Mouse (Mus musculus) thymus, adult 2 months (tissue): Measurements from ENCODE around the gene Mcoln3. TPM values are rescaled to one million over a fixed set of nuclear protein-coding genes. Genes with fewer than 3 reads are reported as not detected.

Experiments
- DNase-seq: peaks from one replicate; pipeline ENCODE4 v3.0.0; 2021
- H3K27ac ChIP-seq: fragments of 200-500 bp; 2 replicates; pipeline ENCODE4 v1.5.1; 2012; ENCODE audit warnings: low read length, control low read depth; ENCODE audit not compliant: control insufficient read depth, insufficient read depth
- H3K27me3 ChIP-seq: fragments of 200-500 bp; 2 replicates; pipeline ENCODE4 v1.6.1; 2012; ENCODE audit warnings: mild to moderate bottlenecking, low read length, moderate library complexity, mixed read lengths; ENCODE audit not compliant: control insufficient read depth, insufficient read depth
- H3K36me3 ChIP-seq: fragments of 200-500 bp; 2 replicates; pipeline ENCODE4 v1.6.1; 2012; ENCODE audit warnings: mild to moderate bottlenecking, low read length, moderate library complexity; ENCODE audit not compliant: control insufficient read depth, insufficient read depth
- H3K4me1 ChIP-seq: fragments of 200-500 bp; replicated peaks from 2 replicates; pipeline ENCODE4 v1.6.1; 2012; ENCODE audit warnings: low read length; ENCODE audit not compliant: control insufficient read depth, insufficient read depth
- H3K4me3 ChIP-seq: fragments of 200-500 bp; 2 replicates; pipeline ENCODE4 v1.5.1; 2012; ENCODE audit warnings: mild to moderate bottlenecking, low read length, control low read depth, moderate library complexity; ENCODE audit not compliant: control insufficient read depth, insufficient read depth
- CTCF ChIP-seq: fragments of 200-500 bp; IDR thresholded peaks from 2 replicates; pipeline ENCODE4 v1.5.1; 2012; ENCODE audit warnings: mild to moderate bottlenecking, control low read depth, low read length, moderate library complexity, borderline replicate concordance; ENCODE audit not compliant: control insufficient read depth, poor library complexity, insufficient read depth; ENCODE audit errors: extremely low read depth
- POLR2A ChIP-seq: fragments of 200-500 bp; IDR thresholded peaks from 2 replicates; pipeline ENCODE4 v1.6.1; 2012; ENCODE audit warnings: mild to moderate bottlenecking, low read length, control low read depth, moderate library complexity; ENCODE audit not compliant: control insufficient read depth, poor library complexity, insufficient read depth; ENCODE audit errors: extremely low read depth
- WGBS: fragments of 180-500 bp; shearing (Covaris S2); methylation state at CpG from one replicate; pipeline ENCODE4 v1.1.7; 2018; 5-methylcytosine and 5-hydroxymethylcytosine counted together
- polyA plus RNA-seq: library from polyadenylated mRNA; depleted of rRNA; stranded (reverse); fragments of >200 nt; gene quantifications from 2 replicates; pipeline ENCODE4 v1.2.3, GENCODE M21; 2012

Gene Mcoln3
- polyA plus RNA-seq, 1 experiment, result 5.9 TPM

- Histone ChIP-seq H3K27me3 (no peaks in the 10 kb centered on the region), H3K4me3 (no peak overlapping the region), H3K4me1 (peaks cover 47% of the 10 kb centered on the region), H3K36me3 (no peaks in the 10 kb centered on the region), H3K27ac (peak overlapping the region; percentile 72)
- WGBS, result 35% methylated on average over 8 of the region's 8 CpGs
- TF ChIP-seq POLR2A (no peak), CTCF (no peak)
- DNase-seq, result no peak
Measured at GRCm38 (mm10) chr3:146151755-146152154, 34.5 kb downstream of the Mcoln3 start.

DNA sequence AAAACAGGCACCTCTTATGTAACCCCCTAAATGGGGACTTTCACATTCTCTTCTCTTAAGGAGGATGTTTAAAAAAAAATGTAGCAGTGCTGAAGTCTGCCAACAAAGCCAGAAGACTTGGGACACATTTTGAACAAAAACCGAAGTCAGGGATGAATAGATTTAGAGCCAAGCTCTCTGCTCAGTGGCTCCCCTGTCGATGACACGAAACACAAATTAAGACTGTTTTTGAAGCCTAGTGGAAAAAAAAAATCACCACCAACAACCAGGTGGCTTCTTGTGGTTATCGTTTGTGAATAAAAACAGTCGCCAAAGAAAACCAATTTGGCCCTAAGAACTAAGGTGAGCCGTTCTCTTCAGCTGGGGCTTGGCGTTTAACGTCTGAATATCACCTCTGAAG is 35.1 kb downstream of the Mcoln3 start:
- no peak for DNase-seq
- no peak overlapping the region for H3K4me3 ChIP-seq
- peaks cover 52% of the 10 kb centered on the region for H3K4me1 ChIP-seq
- TF ChIP-seq CTCF, result no peak
- no peak for TF ChIP-seq POLR2A
- no peaks in the 10 kb centered on the region for H3K27me3 ChIP-seq
- H3K27ac ChIP-seq, result no peak overlapping the region
- no peaks in the 10 kb centered on the region for H3K36me3 ChIP-seq
- 7% methylated on average over 8 of the region's 8 CpGs for WGBS

- H3K4me1 ChIP-seq, result peaks cover 54% of the 10 kb centered on the region
- WGBS, result 72% methylated on average over 2 of the region's 2 CpGs
- H3K27me3 ChIP-seq, result no peaks in the 10 kb centered on the region
- DNase-seq, result no peak
- no peak for TF ChIP-seq POLR2A
- TF ChIP-seq CTCF, result no peak
- no peaks in the 10 kb centered on the region for H3K36me3 ChIP-seq
- no peak overlapping the region for H3K4me3 ChIP-seq
- H3K27ac ChIP-seq, result no peak overlapping the region
Measured at GRCm38 (mm10) chr3:146152913-146153312, 35.7 kb downstream of the Mcoln3 start.

GRCm38 (mm10) chr3:146153862-146154611 is 36.8 kb downstream of the Mcoln3 start:
- TF ChIP-seq POLR2A, result no peak
- TF ChIP-seq CTCF, result no peak
- DNase-seq, result no peak
- Histone ChIP-seq H3K36me3 (no peaks in the 10 kb centered on the region), H3K27me3 (no peaks in the 10 kb centered on the region), H3K4me1 (peaks cover 53% of the 10 kb centered on the region), H3K27ac (no peak overlapping the region), H3K4me3 (no peak overlapping the region)
- 23% methylated on average over 12 of the region's 12 CpGs for WGBS

GRCm38 (mm10) chr3:146155628-146156576 is 38.7 kb downstream of the Mcoln3 start:
- TF ChIP-seq POLR2A, result no peak
- no peak for TF ChIP-seq CTCF
- Histone ChIP-seq H3K27me3 (no peaks in the 10 kb centered on the region), H3K4me1 (peaks cover 46% of the 10 kb centered on the region), H3K4me3 (no peak overlapping the region), H3K27ac (peak overlapping the region; percentile 18; the same call in 1 of the 2 replicates), H3K36me3 (no peaks in the 10 kb centered on the region)
- 56% methylated on average over 13 of the region's 13 CpGs for WGBS
- DNase-seq, result no peak

- Histone ChIP-seq H3K36me3 (no peaks in the 10 kb centered on the region), H3K4me3 (no peak overlapping the region), H3K4me1 (peaks cover 39% of the 10 kb centered on the region), H3K27ac (peak overlapping the region; percentile 7; the same call in 1 of the 2 replicates), H3K27me3 (no peaks in the 10 kb centered on the region)
- no peak for DNase-seq
- WGBS, result 56% methylated on average over 2 of the region's 2 CpGs
- TF ChIP-seq CTCF (no peak), POLR2A (no peak)
Measured at GRCm38 (mm10) chr3:146156811-146157210, 39.6 kb downstream of the Mcoln3 start.
